Mouse (Mus musculus) MEL (cell line): Measurements from ENCODE around the gene Akirin2. TPM values are rescaled to one million over a fixed set of nuclear protein-coding genes. Genes with fewer than 3 reads are reported as not detected.

Experiments used
- DNase-seq: peaks from one replicate; pipeline ENCODE4 v3.0.0; 2011; ENCODE audit warnings: low read depth, low spot score
- H3K27ac ChIP-seq: 2 replicates; pipeline ENCODE4 v1.5.1; 2012; ENCODE audit warnings: low read depth, mild to moderate bottlenecking, control low read depth, low read length, moderate library complexity; ENCODE audit not compliant: control insufficient read depth
- H3K27me3 ChIP-seq, 2 experiments: fragments of 150-350 bp in 1 of 2; sonication (generic) in 1 of 2; 2 replicates each; pipeline ENCODE4 v1.6.1; 2012; ENCODE audit warnings: low read length in 2 of 2, mild to moderate bottlenecking in 2 of 2, improper control_type of control experiment in 1 of 2, moderate library complexity in 1 of 2; ENCODE audit not compliant: insufficient read depth in 2 of 2, control insufficient read depth in 1 of 2
- H3K36me3 ChIP-seq, 2 experiments: 2 replicates each; pipeline ENCODE4 v1.6.1; 2012 to 2014; ENCODE audit warnings: low read length in 2 of 2, improper control_type of control experiment in 1 of 2, inconsistent platforms in 1 of 2, mild to moderate bottlenecking in 1 of 2; ENCODE audit not compliant: insufficient read depth in 2 of 2, control insufficient read depth in 1 of 2
- H3K4me1 ChIP-seq, 2 experiments: fragments of 150-350 bp in 1 of 2; sonication (generic) in 1 of 2; 2 replicates each; pipeline ENCODE4 v1.6.1; 2012; ENCODE audit warnings: low read length in 2 of 2, improper control_type of control experiment in 1 of 2, mild to moderate bottlenecking in 1 of 2; ENCODE audit not compliant: insufficient read depth in 2 of 2, control insufficient read depth in 1 of 2
- H3K4me3 ChIP-seq, 2 experiments: fragments of 150-350 bp in 1 of 2; sonication (generic) in 1 of 2; 2 replicates each; pipeline ENCODE4 v1.5.1; 2012; ENCODE audit warnings: low read depth in 2 of 2, low read length in 2 of 2, mild to moderate bottlenecking in 2 of 2, moderate library complexity in 2 of 2, control low read depth in 1 of 2, improper control_type of control experiment in 1 of 2; ENCODE audit not compliant: control insufficient read depth in 1 of 2, insufficient read depth in 1 of 2
- H3K79me2 ChIP-seq: 2 replicates; pipeline ENCODE4 v1.6.1; 2012; ENCODE audit warnings: mild to moderate bottlenecking, low read length, moderate library complexity; ENCODE audit not compliant: control insufficient read depth, poor library complexity, insufficient read depth
- H3K9ac ChIP-seq: 2 replicates; pipeline ENCODE4 v1.6.1; 2012; ENCODE audit warnings: low read depth, mild to moderate bottlenecking, control low read depth, low read length, moderate library complexity; ENCODE audit not compliant: control insufficient read depth, poor library complexity, severe bottlenecking
- H3K9me3 ChIP-seq: fragments of 150-350 bp; sonication (generic); replicated peaks from 2 replicates; pipeline ENCODE4 v1.6.1; 2012; ENCODE audit warnings: mild to moderate bottlenecking, low read length, improper control_type of control experiment, moderate library complexity; ENCODE audit not compliant: insufficient read depth
- CHD1 ChIP-seq: IDR thresholded peaks from 2 replicates; pipeline ENCODE4 v1.6.1; 2012; ENCODE audit warnings: low read depth, mild to moderate bottlenecking, inconsistent platforms, low read length, improper control_type of control experiment
- CTCF ChIP-seq, 3 experiments: IDR thresholded peaks in 2 of 3; conservative IDR thresholded peaks in 1 of 3; 2 replicates each; pipeline ENCODE4 v1.5.1; 2011 to 2012; ENCODE audit warnings: low read length in 3 of 3, low read depth in 2 of 3, mild to moderate bottlenecking in 2 of 3, improper control_type of control experiment in 1 of 3, inconsistent platforms in 1 of 3, mixed read lengths in 1 of 3, moderate library complexity in 1 of 3; ENCODE audit not compliant: control insufficient read depth in 1 of 3, insufficient read depth in 1 of 3, poor library complexity in 1 of 3, severe bottlenecking in 1 of 3
- E2F4 ChIP-seq: IDR thresholded peaks from 2 replicates; pipeline ENCODE4 v1.6.1; 2011; ENCODE audit warnings: low read depth, low read length, improper control_type of control experiment, borderline replicate concordance
- ELF1 ChIP-seq: IDR thresholded peaks from 2 replicates; pipeline ENCODE4 v1.6.1; 2014; ENCODE audit warnings: low read depth, mild to moderate bottlenecking, inconsistent platforms, low read length, improper control_type of control experiment, moderate library complexity
- ETS1 ChIP-seq: IDR thresholded peaks from 2 replicates; pipeline ENCODE4 v1.6.1; 2012; ENCODE audit warnings: low read depth, mild to moderate bottlenecking, inconsistent platforms, low read length, improper control_type of control experiment, moderate library complexity
- HCFC1 ChIP-seq: IDR thresholded peaks from 2 replicates; pipeline ENCODE4 v1.6.1; 2012; ENCODE audit warnings: low read depth, mild to moderate bottlenecking, inconsistent platforms, low read length, improper control_type of control experiment, moderate library complexity
- KAT2A ChIP-seq: conservative IDR thresholded peaks from 2 replicates; pipeline ENCODE4 v1.6.1; 2012; ENCODE audit warnings: low read depth, low read length, improper control_type of control experiment, inconsistent platforms
- MAFK ChIP-seq: IDR thresholded peaks from 2 replicates; pipeline ENCODE4 v1.6.1; 2011; ENCODE audit warnings: low read depth, mild to moderate bottlenecking, low read length, improper control_type of control experiment, borderline replicate concordance
- MAX ChIP-seq: IDR thresholded peaks from 2 replicates; pipeline ENCODE4 v1.6.1; 2011; ENCODE audit warnings: low read length, improper control_type of control experiment
- MAZ ChIP-seq: IDR thresholded peaks from 2 replicates; pipeline ENCODE4 v1.6.1; 2012; ENCODE audit warnings: low read depth, mild to moderate bottlenecking, inconsistent platforms, low read length, improper control_type of control experiment
- MEF2A ChIP-seq: IDR thresholded peaks from 2 replicates; pipeline ENCODE4 v1.6.1; 2014; ENCODE audit warnings: low read depth, mild to moderate bottlenecking, inconsistent platforms, low read length, improper control_type of control experiment; ENCODE audit not compliant: poor library complexity, insufficient replicate concordance, severe bottlenecking; ENCODE audit errors: extremely low read depth
- MXI1 ChIP-seq: IDR thresholded peaks from 2 replicates; pipeline ENCODE4 v1.6.1; 2011; ENCODE audit warnings: mild to moderate bottlenecking, low read depth, low read length, improper control_type of control experiment
- MYB ChIP-seq: IDR thresholded peaks from 2 replicates; pipeline ENCODE4 v1.6.1; 2011; ENCODE audit warnings: mild to moderate bottlenecking, low read depth, low read length, improper control_type of control experiment
- NELFE ChIP-seq: IDR thresholded peaks from 2 replicates; pipeline ENCODE4 v1.6.1; 2011; ENCODE audit warnings: low read depth, low read length, improper control_type of control experiment
- NRF1 ChIP-seq: IDR thresholded peaks from 2 replicates; pipeline ENCODE4 v1.6.1; 2014; ENCODE audit warnings: low read depth, mild to moderate bottlenecking, inconsistent platforms, low read length, improper control_type of control experiment, moderate library complexity; ENCODE audit not compliant: poor library complexity, insufficient read depth, severe bottlenecking
- POLR2A ChIP-seq, 2 experiments: IDR thresholded peaks; 2 replicates each; pipeline ENCODE4 v1.6.1; 2011 to 2012; ENCODE audit warnings: low read length in 2 of 2, mild to moderate bottlenecking in 2 of 2, control low read depth in 1 of 2, improper control_type of control experiment in 1 of 2, low read depth in 1 of 2, moderate library complexity in 1 of 2; ENCODE audit not compliant: control insufficient read depth in 1 of 2, insufficient read depth in 1 of 2, poor library complexity in 1 of 2
- POLR2AphosphoS2 ChIP-seq: IDR thresholded peaks from 2 replicates; pipeline ENCODE4 v1.6.1; 2011; ENCODE audit warnings: low read length, improper control_type of control experiment
- POLR2AphosphoS5 ChIP-seq: IDR thresholded peaks from 2 replicates; pipeline ENCODE4 v1.6.1; 2012; ENCODE audit warnings: low read depth, borderline replicate concordance, mild to moderate bottlenecking, inconsistent platforms, low read length, moderate library complexity, mixed read lengths
- SIN3A ChIP-seq: IDR thresholded peaks from 2 replicates; pipeline ENCODE4 v1.6.1; 2012; ENCODE audit warnings: low read length, improper control_type of control experiment, inconsistent platforms
- TAL1 ChIP-seq: IDR thresholded peaks from 2 replicates; pipeline ENCODE4 v1.6.1; 2012; ENCODE audit warnings: mild to moderate bottlenecking, inconsistent platforms, low read length, moderate library complexity, mixed read lengths
- TBP ChIP-seq: IDR thresholded peaks from 2 replicates; pipeline ENCODE4 v1.8.0; 2011; ENCODE audit warnings: low read depth, low read length, improper control_type of control experiment
- TCF12 ChIP-seq: IDR thresholded peaks from 2 replicates; pipeline ENCODE4 v1.6.1; 2014; ENCODE audit warnings: low read depth, mild to moderate bottlenecking, inconsistent platforms, low read length, improper control_type of control experiment, moderate library complexity
- UBTF ChIP-seq: IDR thresholded peaks from 2 replicates; pipeline ENCODE4 v1.6.1; 2012; ENCODE audit warnings: low read depth, mild to moderate bottlenecking, inconsistent platforms, low read length, improper control_type of control experiment, moderate library complexity, borderline replicate concordance; ENCODE audit not compliant: insufficient read depth
- USF1 ChIP-seq: IDR thresholded peaks from 2 replicates; pipeline ENCODE4 v1.6.1; 2014; ENCODE audit warnings: low read depth, mild to moderate bottlenecking, inconsistent platforms, low read length, improper control_type of control experiment, moderate library complexity
- USF2 ChIP-seq, 2 experiments: IDR thresholded peaks; 2 replicates each; pipeline ENCODE4 v1.6.1; 2011 to 2012; ENCODE audit warnings: improper control_type of control experiment in 2 of 2, low read length in 2 of 2, borderline replicate concordance in 1 of 2, inconsistent platforms in 1 of 2, low read depth in 1 of 2, mild to moderate bottlenecking in 1 of 2; ENCODE audit not compliant: insufficient read depth in 1 of 2
- ZC3H11A ChIP-seq: IDR thresholded peaks from 2 replicates; pipeline ENCODE4 v1.6.1; 2012; ENCODE audit warnings: low read depth, mild to moderate bottlenecking, inconsistent platforms, low read length, improper control_type of control experiment
- ZKSCAN1 ChIP-seq: IDR thresholded peaks from 2 replicates; pipeline ENCODE4 v1.6.1; 2012; ENCODE audit warnings: low read depth, mild to moderate bottlenecking, inconsistent platforms, low read length, improper control_type of control experiment, moderate library complexity
- ZMIZ1 ChIP-seq: IDR thresholded peaks from 2 replicates; pipeline ENCODE4 v1.6.1; 2012; ENCODE audit warnings: low read depth, mild to moderate bottlenecking, inconsistent platforms, low read length, improper control_type of control experiment, moderate library complexity
- ZNF384 ChIP-seq: IDR thresholded peaks from 2 replicates; pipeline ENCODE4 v1.6.1; 2012; ENCODE audit warnings: low read depth, mild to moderate bottlenecking, inconsistent platforms, low read length, improper control_type of control experiment
- polyA plus RNA-seq, 2 experiments: library from polyadenylated mRNA; stranded (reverse) in 1 of 2; unstranded in 1 of 2; fragments of >175 nt in 1 of 2; fragments of >200 nt in 1 of 2; gene quantifications; 2 replicates each; pipeline versions ENCODE4 v1.2.1 to v1.2.4; 2012; ENCODE audit warnings: low replicate concordance in 2 of 2, low read depth in 1 of 2; ENCODE audit not compliant: insufficient read length in 2 of 2, insufficient read depth in 1 of 2, missing spikeins in 1 of 2
- total RNA-seq: library from RNA; depleted of rRNA; stranded (reverse); fragments of 300-350 nt; gene quantifications from 2 replicates; pipeline ENCODE4 v1.2.3, GENCODE M21; 2012

Gene Akirin2
- total and polyA plus RNA-seq, 3 experiments = 23.4 to 45.8 TPM; not detected in 1

- Histone ChIP-seq H3K4me1 (peaks cover 3 to 4% of the 10 kb centered on the region in 2 experiments; a peak in 2 of 4 replicates), H3K4me3 (peak overlapping the region; percentile 73 to 80), H3K27me3 (no peaks in the 10 kb centered on the region), H3K9ac (peak overlapping the region; percentile 84), H3K79me2 (peaks cover 35% of the 10 kb centered on the region), H3K9me3 (no peaks in the 10 kb centered on the region), H3K27ac (peak overlapping the region; percentile 83), H3K36me3 (peaks cover 4 to 20% of the 10 kb centered on the region in 2 experiments)
- peak; percentile 46; the same call in 1 of the 2 replicates for TF ChIP-seq MAZ
- TF ChIP-seq ZMIZ1 = peak; percentile 94
- TF ChIP-seq MYB = peak; percentile 54
- TF ChIP-seq TCF12 = peak; percentile 64; the same call in 1 of the 2 replicates
- peak; percentile 80 for TF ChIP-seq NELFE
- no peak for TF ChIP-seq ZC3H11A
- peak; percentile 99 for TF ChIP-seq HCFC1
- peak; percentile 63 to 79; a peak in 3 of 4 replicates for TF ChIP-seq POLR2A (IDR thresholded peaks at IDR 0.05; ENCODE audit: control insufficient read depth in 1 of 2, insufficient read depth in 1 of 2, low read depth in 1 of 2, low read length in 2 of 2, poor library complexity in 1 of 2)
- peak; percentile 91 for TF ChIP-seq KAT2A
- TF ChIP-seq MXI1 = peak; percentile 89
- peak; percentile 83; the same call in 1 of the 2 replicates for TF ChIP-seq MAFK
- peak; percentile 99 for TF ChIP-seq ELF1
- TF ChIP-seq UBTF = no peak
- TF ChIP-seq E2F4 = no peak
- no peak for TF ChIP-seq USF2 (IDR thresholded peaks at IDR 0.05; ENCODE audit: borderline replicate concordance in 1 of 2, insufficient read depth in 1 of 2, low read depth in 1 of 2, low read length in 2 of 2)
- peak; percentile 64 for TF ChIP-seq TBP
- peak; percentile 94 for TF ChIP-seq NRF1
- no peak for TF ChIP-seq MEF2A
- no peak for TF ChIP-seq CTCF (IDR thresholded peaks at IDR 0.05 in 2 of 3, conservative IDR thresholded peaks at IDR 0.05 in 1 of 3; ENCODE audit: control insufficient read depth in 1 of 3, insufficient read depth in 1 of 3, low read depth in 2 of 3, low read length in 3 of 3, poor library complexity in 1 of 3, severe bottlenecking in 1 of 3)
- peak; percentile 67 for TF ChIP-seq ETS1
- no peak for TF ChIP-seq TAL1
- TF ChIP-seq ZNF384 = peak; percentile 100
- TF ChIP-seq POLR2AphosphoS5 = no peak
- no peak for TF ChIP-seq MAX
- TF ChIP-seq CHD1 = no peak
- no peak; the same call in 1 of the 2 replicates for TF ChIP-seq POLR2AphosphoS2
- no peak; the same call in 1 of the 2 replicates for TF ChIP-seq ZKSCAN1
- TF ChIP-seq SIN3A = peak; percentile 99
- TF ChIP-seq USF1 = peak; percentile 41; the same call in 1 of the 2 replicates
- DNase-seq = peak; percentile 99
Measured at GRCm38 (mm10) chr4:34549981-34550747, 573 bp upstream of the Akirin2 start.
